Mouse (Mus musculus): ENCODE results near the gene Usp5. TPM values are rescaled to one million over a fixed set of nuclear protein-coding genes. Genes with fewer than 3 reads are reported as not detected.
"Not testable (repeated sequence)": the region's sequence is repeated elsewhere in the genome, so short reads cannot be mapped to it uniquely, and the experiment has no call there.

Gene Usp5
- polyA plus RNA-seq, 1 experiment from 2014 or later = 141 TPM

DNA sequence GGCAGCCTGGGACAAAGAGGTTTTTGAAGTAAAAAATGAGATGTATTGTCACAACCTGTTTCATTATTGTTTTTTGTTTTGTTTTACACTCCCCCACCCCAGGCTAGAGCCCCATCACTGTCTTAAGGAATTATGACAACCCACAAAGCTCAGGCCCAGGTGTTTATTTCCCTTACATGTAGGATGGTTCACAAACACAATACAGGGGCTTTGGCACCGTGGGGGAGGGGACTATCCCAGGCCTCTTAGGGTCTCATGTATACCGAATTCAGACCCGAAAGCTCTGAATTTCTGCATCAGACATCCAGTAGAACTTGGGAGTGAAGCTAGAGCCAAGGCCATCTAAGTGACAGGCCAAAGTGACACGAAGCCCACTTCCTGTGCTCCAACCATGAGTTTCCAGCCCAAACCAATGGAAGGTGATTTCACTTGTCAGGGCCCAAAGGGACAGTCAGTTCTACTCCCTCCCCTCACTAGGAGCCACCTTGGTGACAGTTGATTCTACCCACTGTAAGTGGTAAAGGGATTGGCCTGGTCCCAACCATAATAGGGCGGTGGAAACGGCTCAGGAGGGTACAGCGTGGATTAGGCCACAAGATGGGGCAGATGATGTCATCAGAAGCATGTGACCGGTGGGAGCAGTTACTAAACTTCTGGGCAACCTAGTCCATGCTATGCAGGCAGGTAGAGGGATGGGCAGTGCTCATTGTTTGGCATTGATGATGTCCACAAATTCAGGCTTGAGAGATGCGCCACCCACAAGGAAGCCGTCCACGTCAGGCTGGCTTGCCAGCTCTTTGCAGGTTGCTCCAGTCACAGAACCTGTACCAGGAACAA lies 18.5 kb downstream of the Usp5 start:
- Histone ChIP-seq H3K4me1 (peaks cover 52% of the 10 kb centered on the region), H3K27ac (replicated peaks) (peak overlapping the region; percentile 88; the same call in 1 of the 2 replicates), H3K4me2 (replicated peaks) (peak overlapping the region; percentile 76; the same call in 1 of the 2 replicates), H3K36me3 (peaks cover 31% of the 10 kb centered on the region)
- not testable (repeated sequence) for H3K27me3 ChIP-seq; H3K9me3 ChIP-seq (replicated peaks); H3K9ac ChIP-seq; H3K4me3 ChIP-seq (replicated peaks); ATAC-seq (ENCODE audit: insufficient number of reproducible peaks, low FRiP score, low TSS enrichment, low read depth)
- 83% methylated on average over 11 of the region's 11 CpGs for WGBS

DNA sequence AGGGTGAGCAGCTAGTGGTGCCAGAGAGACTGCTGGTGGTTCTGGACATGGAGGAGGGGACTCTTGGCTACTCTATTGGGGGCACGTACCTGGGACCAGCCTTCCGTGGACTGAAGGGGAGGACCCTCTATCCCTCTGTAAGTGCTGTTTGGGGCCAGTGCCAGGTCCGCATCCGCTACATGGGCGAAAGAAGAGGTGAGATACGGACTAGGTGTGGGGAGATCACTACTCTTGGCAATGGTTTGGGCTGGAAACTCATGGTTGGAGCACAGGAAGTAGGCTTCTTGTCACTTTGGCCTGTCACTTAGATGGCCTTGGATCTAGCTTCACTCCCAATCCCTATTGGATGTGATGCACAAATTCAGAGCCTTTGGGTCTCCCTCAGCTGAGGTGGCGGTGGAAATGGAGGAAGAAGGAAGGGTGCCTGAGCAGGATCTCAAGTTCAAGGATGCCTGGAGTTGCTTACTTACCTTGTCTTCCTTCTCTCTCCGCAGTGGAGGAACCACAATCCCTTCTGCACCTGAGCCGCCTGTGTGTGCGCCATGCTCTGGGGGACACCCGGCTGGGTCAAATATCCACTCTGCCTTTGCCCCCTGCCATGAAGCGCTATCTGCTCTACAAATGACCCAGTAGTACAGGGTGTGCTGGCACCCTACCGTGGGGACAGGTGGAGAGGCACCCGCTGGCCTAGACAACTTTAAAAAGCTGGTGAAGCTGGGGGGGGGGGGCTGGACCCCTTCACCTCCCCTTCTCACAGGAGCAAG lies 19.3 kb downstream of the Usp5 start:
- peaks cover 57% of the 10 kb centered on the region for H3K4me1 ChIP-seq
- no peaks in the 10 kb centered on the region for H3K9me3 ChIP-seq (replicated peaks)
- H3K9ac ChIP-seq = peak overlapping the region; percentile 23
- no peak for ATAC-seq (ENCODE audit: insufficient number of reproducible peaks, low FRiP score, low TSS enrichment, low read depth)
- WGBS = 47% methylated on average over 14 of the region's 14 CpGs
- peak overlapping the region; percentile 49 for H3K4me3 ChIP-seq (replicated peaks)
- peaks cover 24% of the 10 kb centered on the region for H3K36me3 ChIP-seq
- H3K27ac ChIP-seq (replicated peaks) = peak overlapping the region; percentile 88
- H3K27me3 ChIP-seq = no peaks in the 10 kb centered on the region
- peak overlapping the region; percentile 76 for H3K4me2 ChIP-seq (replicated peaks)

DNA sequence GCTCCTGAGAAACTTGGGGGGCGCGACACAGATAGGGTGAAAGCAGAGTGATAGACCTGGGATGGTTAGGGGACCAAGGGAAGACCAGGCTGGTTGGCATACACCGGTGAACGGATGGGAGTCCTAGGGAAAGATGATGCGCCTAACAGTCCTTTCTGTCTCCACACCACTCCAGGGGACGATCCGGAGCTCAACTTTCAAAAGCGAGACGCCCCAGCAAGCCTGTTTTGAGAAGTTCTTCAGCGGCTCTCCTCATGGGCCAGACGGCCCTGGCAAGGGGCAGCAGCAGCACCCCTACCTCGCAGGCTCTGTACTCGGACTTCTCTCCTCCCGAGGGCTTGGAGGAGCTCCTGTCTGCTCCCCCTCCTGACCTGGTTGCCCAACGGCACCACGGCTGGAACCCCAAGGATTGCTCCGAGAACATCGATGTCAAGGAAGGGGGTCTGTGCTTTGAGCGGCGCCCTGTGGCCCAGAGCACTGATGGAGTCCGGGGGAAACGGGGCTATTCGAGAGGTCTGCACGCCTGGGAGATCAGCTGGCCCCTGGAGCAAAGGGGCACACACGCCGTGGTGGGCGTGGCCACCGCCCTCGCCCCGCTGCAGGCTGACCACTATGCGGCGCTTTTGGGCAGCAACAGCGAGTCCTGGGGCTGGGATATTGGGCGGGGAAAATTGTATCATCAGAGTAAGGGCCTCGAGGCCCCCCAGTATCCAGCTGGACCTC lies 20.1 kb downstream of the Usp5 start:
- Histone ChIP-seq H3K27me3 (no peaks in the 10 kb centered on the region), H3K4me1 (peaks cover 53% of the 10 kb centered on the region), H3K9ac (peak overlapping the region; percentile 23), H3K9me3 (replicated peaks) (no peaks in the 10 kb centered on the region), H3K4me2 (replicated peaks) (peak overlapping the region; percentile 76), H3K27ac (replicated peaks) (peak overlapping the region; percentile 88), H3K4me3 (replicated peaks) (peak overlapping the region; percentile 49), H3K36me3 (peaks cover 24% of the 10 kb centered on the region)
- peak; percentile 8 for ATAC-seq (ENCODE audit: insufficient number of reproducible peaks, low FRiP score, low TSS enrichment, low read depth)
- under 1% methylated on average over 34 of the region's 35 CpGs for WGBS

DNA sequence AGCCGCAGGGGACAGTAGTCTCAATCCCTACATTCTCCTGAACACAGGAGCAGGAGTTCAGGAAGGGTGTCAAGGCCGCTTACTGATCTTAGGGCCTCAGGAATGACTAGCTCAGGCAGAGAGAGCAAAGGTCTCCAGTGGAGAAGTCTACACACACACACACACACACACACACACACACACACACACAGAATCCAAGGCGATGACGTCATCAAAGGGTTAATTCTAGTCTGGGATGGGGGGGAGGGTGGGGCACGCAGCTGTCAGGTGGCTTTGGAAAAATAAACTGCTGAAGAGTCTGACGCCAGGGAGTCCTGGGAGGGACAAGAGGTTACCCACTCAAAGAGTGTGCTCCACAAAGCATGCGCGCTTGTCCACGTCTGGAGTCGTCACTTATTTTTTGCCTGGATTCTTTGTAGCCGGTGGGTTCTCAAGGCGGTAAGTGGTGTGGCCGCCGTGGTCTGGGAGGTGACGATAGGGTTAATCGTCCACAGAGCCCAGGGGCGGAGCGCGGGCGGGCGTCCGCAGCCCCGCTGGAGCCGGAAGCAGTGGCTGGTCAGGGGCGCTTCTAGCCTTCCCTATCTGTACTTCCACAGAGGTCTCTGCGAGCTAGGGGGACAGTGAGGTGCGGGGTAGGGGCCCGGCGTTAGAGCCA lies 20.8 kb downstream of the Usp5 start, which contains the start of gene Spsb2:
TSS of gene Spsb2 (plus strand) at position 304 of the 655 bp plus-strand sequence.
- H3K9ac ChIP-seq = peak within 1 kb of the TSS; percentile 23
- peaks cover 52% of the 10 kb centered on the region for H3K4me1 ChIP-seq
- peak within 1 kb of the TSS; percentile 88 for H3K27ac ChIP-seq (replicated peaks)
- no peaks in the 10 kb centered on the region for H3K9me3 ChIP-seq (replicated peaks)
- WGBS = 5% methylated on average over 29 of the region's 29 CpGs
- no peaks in the 10 kb centered on the region for H3K27me3 ChIP-seq
- H3K4me2 ChIP-seq (replicated peaks) = peak within 1 kb of the TSS; percentile 76
- H3K4me3 ChIP-seq (replicated peaks) = peak within 1 kb of the TSS; percentile 49
- peaks cover 24% of the 10 kb centered on the region for H3K36me3 ChIP-seq
- peak; percentile 21 for ATAC-seq (ENCODE audit: insufficient number of reproducible peaks, low FRiP score, low TSS enrichment, low read depth)

DNA sequence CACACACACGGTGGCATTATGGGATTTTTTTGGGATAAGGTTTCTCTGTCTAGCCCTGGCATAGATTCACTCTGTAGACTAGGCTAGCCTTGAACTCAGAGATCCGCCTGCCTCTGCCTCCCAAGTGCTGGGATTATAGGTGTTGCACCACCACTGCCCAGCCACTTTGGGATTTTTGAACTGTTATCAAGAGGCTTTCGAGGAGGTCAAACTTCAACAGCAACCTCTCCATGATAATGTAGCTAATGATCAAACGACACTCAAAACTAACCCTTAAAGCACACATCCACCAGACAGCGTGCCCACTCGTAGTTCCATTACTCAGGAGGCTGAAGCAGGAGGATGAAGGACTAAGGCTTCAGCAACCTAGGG lies 21.3 kb downstream of the Usp5 start:
- Histone ChIP-seq H3K27ac (replicated peaks) (peak overlapping the region; percentile 88), H3K4me1 (peaks cover 52% of the 10 kb centered on the region), H3K4me3 (replicated peaks) (peak overlapping the region; percentile 49), H3K9ac (no peak overlapping the region; the same call in 1 of the 2 replicates), H3K36me3 (peaks cover 24% of the 10 kb centered on the region), H3K9me3 (replicated peaks) (no peaks in the 10 kb centered on the region), H3K4me2 (replicated peaks) (peak overlapping the region; percentile 76), H3K27me3 (no peaks in the 10 kb centered on the region)
- WGBS = 85% methylated on average over 6 of the region's 6 CpGs
- no peak for ATAC-seq (ENCODE audit: insufficient number of reproducible peaks, low FRiP score, low TSS enrichment, low read depth)

DNA sequence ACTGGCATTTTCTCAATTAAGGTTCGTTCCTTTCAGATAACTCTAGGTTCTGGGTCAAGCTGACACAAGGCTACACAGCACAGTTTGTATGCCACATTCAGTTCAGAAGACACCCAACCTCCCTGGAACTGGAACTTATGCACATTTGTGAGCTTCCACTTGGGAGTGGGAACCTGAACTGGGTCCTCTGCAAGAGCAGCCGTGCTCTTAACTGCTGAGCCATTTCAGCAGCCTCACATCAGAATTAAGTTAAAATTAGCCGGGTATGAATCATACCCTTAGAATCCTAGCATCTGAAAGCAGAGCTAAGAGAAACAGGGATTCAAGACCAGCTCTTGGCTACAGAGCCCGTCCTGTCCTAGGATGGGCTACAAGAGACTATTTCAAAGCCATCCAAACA lies 21.9 kb downstream of the Usp5 start:
- Histone ChIP-seq H3K9ac (no peak overlapping the region), H3K27me3 (no peaks in the 10 kb centered on the region), H3K4me1 (peaks cover 46% of the 10 kb centered on the region), H3K4me2 (replicated peaks) (no peak overlapping the region), H3K36me3 (peaks cover 23% of the 10 kb centered on the region), H3K9me3 (replicated peaks) (no peaks in the 10 kb centered on the region), H3K4me3 (replicated peaks) (no peak overlapping the region), H3K27ac (replicated peaks) (no peak overlapping the region)
- ATAC-seq (ENCODE audit: insufficient number of reproducible peaks, low FRiP score, low TSS enrichment, low read depth) = no peak
- WGBS = 61% methylated on average over 4 of the region's 4 CpGs

DNA sequence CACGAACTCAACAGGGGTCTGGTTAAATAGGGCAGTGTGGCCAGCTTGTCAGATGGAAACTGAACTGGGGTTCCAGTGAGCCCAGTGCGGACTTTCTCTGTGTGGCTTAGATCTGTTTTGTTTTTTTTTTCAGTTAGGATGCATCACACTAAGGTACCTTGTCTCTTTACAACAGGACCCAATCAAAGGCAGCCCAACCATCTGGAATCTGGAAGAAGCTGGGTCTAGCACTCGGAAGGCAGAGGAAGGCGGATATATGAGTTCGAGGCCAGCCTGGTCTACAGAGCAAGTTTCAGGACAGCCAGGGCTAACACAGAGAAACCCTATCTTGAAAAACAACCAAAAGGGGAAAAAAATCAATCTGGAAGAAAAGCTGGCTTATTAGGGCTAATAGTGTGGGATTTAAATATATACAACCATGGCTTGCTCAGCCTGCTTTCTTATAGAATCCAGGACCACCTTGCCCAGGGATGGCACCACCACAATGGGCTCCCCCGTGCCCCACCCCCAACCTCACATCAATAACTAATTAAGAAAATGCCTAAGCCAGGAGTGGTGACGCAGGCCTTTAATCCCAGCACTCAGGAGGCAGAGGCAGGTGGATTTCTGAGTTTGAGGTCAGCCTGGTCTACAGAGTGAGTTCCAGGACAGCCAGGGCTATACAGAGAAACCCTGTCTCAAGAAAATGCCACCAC lies 22.7 kb downstream of the Usp5 start:
- H3K9me3 ChIP-seq (replicated peaks) = no peaks in the 10 kb centered on the region
- H3K4me2 ChIP-seq (replicated peaks) = peak overlapping the region; percentile 85
- H3K9ac ChIP-seq = no peak overlapping the region
- ATAC-seq (ENCODE audit: insufficient number of reproducible peaks, low FRiP score, low TSS enrichment, low read depth) = no peak
- WGBS = 70% methylated on average over 7 of the region's 7 CpGs
- H3K4me1 ChIP-seq = peaks cover 38% of the 10 kb centered on the region
- peak overlapping the region; percentile 97 for H3K27ac ChIP-seq (replicated peaks)
- H3K4me3 ChIP-seq (replicated peaks) = peak overlapping the region; percentile 55
- no peaks in the 10 kb centered on the region for H3K27me3 ChIP-seq
- H3K36me3 ChIP-seq = peaks cover 15% of the 10 kb centered on the region

DNA sequence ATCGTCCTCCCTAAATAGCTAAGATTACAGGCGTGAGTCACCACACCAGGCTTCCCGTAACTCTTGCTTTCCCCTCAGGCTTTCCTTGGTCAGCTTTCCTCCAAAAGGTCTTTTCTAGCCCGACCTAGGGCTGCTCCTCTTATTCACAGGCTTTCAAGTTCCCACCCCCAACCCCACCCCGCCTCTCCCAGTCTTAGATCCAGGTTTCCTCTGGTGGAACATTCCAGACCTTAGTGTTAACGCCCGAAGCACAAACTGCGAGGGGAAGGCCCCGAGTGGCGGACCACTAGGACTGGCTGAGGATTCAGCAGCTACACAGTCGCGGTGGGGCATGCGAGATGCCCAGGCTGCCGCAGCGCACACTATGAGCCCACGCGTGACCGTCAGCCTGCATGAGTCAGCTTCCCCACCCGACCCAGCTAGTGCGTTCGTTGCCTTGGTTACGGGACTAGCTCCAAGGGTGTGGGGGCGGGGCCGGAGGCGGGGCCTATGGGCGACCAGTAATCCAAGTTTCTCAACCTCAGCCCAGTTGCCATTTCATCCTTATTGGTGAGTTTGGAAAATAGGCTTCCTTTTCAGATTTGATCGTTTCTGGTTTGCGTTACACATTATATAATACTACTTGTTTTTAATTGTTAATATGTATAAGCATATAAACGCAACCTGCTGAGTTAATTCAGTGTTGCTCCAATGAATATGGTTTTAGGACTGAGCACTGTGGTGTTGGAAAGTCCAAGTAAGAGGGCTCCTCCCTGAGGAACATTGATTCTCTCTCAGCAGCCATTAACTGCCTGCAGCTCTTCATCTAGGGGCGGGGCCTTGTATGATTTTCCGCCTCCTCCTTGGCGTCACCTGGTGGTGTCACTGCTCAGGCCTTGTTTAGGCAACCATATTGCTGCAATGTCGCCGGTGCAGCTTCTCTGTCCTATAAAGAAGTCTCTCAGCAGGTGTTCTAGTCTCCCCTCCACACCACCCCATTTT lies 23.7 kb downstream of the Usp5 start:
- Histone ChIP-seq H3K9me3 (replicated peaks) (no peaks in the 10 kb centered on the region), H3K27me3 (no peaks in the 10 kb centered on the region), H3K4me3 (replicated peaks) (peak overlapping the region; percentile 55), H3K27ac (replicated peaks) (peak overlapping the region; percentile 97), H3K4me1 (peaks cover 35% of the 10 kb centered on the region), H3K9ac (0 out of 2 replicates have a peak overlapping the region, but pooled peaks have one; percentile 28), H3K36me3 (peaks cover 8% of the 10 kb centered on the region; the same call in 1 of the 2 replicates), H3K4me2 (replicated peaks) (peak overlapping the region; percentile 85)
- peak; percentile 86 for ATAC-seq (ENCODE audit: insufficient number of reproducible peaks, low FRiP score, low TSS enrichment, low read depth)
- 1% methylated on average over 34 of the region's 34 CpGs for WGBS

DNA sequence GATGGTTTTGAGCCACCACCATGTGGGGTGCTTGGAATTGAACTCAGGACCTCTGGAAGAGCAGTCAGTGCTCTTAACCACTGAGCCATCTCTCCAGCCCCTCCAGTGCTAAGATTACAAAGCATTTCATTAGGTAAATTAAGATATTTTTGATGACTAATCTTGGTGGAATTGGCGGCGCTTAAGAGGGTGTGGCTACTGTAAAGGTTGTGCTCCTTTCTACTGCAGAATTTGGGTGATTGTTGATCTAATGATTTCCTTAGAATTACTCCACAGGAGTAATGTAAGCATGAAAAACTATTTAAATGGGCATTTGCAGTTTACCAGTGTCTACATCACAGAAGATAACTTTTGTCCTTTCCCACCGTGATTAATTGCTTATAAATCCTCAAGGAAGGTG lies 24.9 kb downstream of the Usp5 start:
- H3K4me3 ChIP-seq (replicated peaks) = no peak overlapping the region
- 0 out of 2 replicates have a peak overlapping the region, but pooled peaks have one; percentile 28 for H3K27ac ChIP-seq (replicated peaks)
- no peaks in the 10 kb centered on the region for H3K9me3 ChIP-seq (replicated peaks)
- WGBS = 81% methylated on average over 3 of the region's 3 CpGs
- no peaks in the 10 kb centered on the region for H3K27me3 ChIP-seq
- H3K9ac ChIP-seq = no peak overlapping the region
- no peaks in the 10 kb centered on the region for H3K36me3 ChIP-seq
- H3K4me1 ChIP-seq = peaks cover 23% of the 10 kb centered on the region
- ATAC-seq (ENCODE audit: insufficient number of reproducible peaks, low FRiP score, low TSS enrichment, low read depth) = no peak
- H3K4me2 ChIP-seq (replicated peaks) = no peak overlapping the region
